Mouse (Mus musculus): ENCODE results near the gene Mfn1. TPM values are rescaled to one million over a fixed set of nuclear protein-coding genes. Genes with fewer than 3 reads are reported as not detected.
A peak's percentile ranks its signal among the peaks of the same experiment; 100 is the strongest.

The Mfn1 gene
- polyA plus RNA-seq, 1 experiment: 57.0 TPM

GRCm38 (mm10) chr3:32527181-32527580 lies 2.1 kb upstream of the Mfn1 start:
- no peak overlapping the region for H3K4me3 ChIP-seq (ENCODE audit: low read depth, low read length)
- no peaks in the 10 kb centered on the region; the same call in 1 of the 2 replicates for H3K36me3 ChIP-seq (ENCODE audit: control insufficient read depth, insufficient read depth, low read length, poor library complexity, severe bottlenecking)
- no peak overlapping the region for H3K27ac ChIP-seq (ENCODE audit: insufficient read depth, low read length)
- no peaks in the 10 kb centered on the region for H3K4me1 ChIP-seq (ENCODE audit: control insufficient read depth, insufficient read depth, low read length)
- H3K27me3 ChIP-seq (ENCODE audit: control insufficient read depth, insufficient read depth, low read length, poor library complexity, severe bottlenecking): no peaks in the 10 kb centered on the region
- H3K9me3 ChIP-seq (replicated peaks; ENCODE audit: control insufficient read depth, insufficient read depth, low read length, poor library complexity, severe bottlenecking): peaks cover 27% of the 10 kb centered on the region
- TF ChIP-seq CTCF (IDR thresholded peaks at IDR 0.05; ENCODE audit: low read depth, low read length) (no peak), POLR2A (IDR thresholded peaks at IDR 0.05; ENCODE audit: insufficient read depth, low read length) (no peak), EP300 (IDR thresholded peaks at IDR 0.05; ENCODE audit: insufficient read depth, low read depth, low read length) (no peak)
- H3K9ac ChIP-seq (ENCODE audit: low read depth, poor library complexity, severe bottlenecking): no peak overlapping the region

GRCm38 (mm10) chr3:32530041-32530440 lies 776 bp downstream of the Mfn1 start:
- Histone ChIP-seq H3K4me3 (ENCODE audit: low read depth, low read length) (peak overlapping the region; percentile 67), H3K27ac (ENCODE audit: insufficient read depth, low read length) (no peak overlapping the region), H3K9ac (ENCODE audit: low read depth, poor library complexity, severe bottlenecking) (peak overlapping the region; percentile 40; the same call in 1 of the 2 replicates), H3K9me3 (replicated peaks; ENCODE audit: control insufficient read depth, insufficient read depth, low read length, poor library complexity, severe bottlenecking) (peaks cover 21% of the 10 kb centered on the region), H3K27me3 (ENCODE audit: control insufficient read depth, insufficient read depth, low read length, poor library complexity, severe bottlenecking) (no peaks in the 10 kb centered on the region), H3K36me3 (ENCODE audit: control insufficient read depth, insufficient read depth, low read length, poor library complexity, severe bottlenecking) (peaks cover 4% of the 10 kb centered on the region; the same call in 1 of the 2 replicates), H3K4me1 (ENCODE audit: control insufficient read depth, insufficient read depth, low read length) (no peaks in the 10 kb centered on the region)
- no peak for TF ChIP-seq CTCF (IDR thresholded peaks at IDR 0.05; ENCODE audit: low read depth, low read length)
- TF ChIP-seq POLR2A (IDR thresholded peaks at IDR 0.05; ENCODE audit: insufficient read depth, low read length): no peak
- no peak for TF ChIP-seq EP300 (IDR thresholded peaks at IDR 0.05; ENCODE audit: insufficient read depth, low read depth, low read length)

DNA sequence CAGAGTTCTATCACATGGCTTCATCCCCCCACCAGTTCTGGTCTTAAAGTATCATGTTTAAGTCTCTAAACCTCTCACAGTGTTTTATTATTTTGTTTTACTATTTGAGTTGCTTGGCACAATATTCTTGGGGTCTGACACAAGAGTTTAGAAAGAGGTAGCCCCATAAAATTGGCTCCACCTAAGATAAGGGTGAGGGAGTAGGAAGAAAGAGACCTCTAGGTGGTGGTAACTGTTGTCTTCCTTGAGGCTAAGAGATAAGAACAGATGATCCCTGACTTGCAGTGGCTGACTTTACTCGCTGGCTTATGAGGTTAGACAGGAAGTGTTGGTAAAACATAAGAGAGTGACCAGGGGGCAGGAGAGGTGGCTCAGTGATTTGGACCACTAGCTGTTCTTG lies 6.4 kb downstream of the Mfn1 start:
- Histone ChIP-seq H3K36me3 (ENCODE audit: control insufficient read depth, insufficient read depth, low read length, poor library complexity, severe bottlenecking) (peaks cover 8% of the 10 kb centered on the region), H3K9ac (ENCODE audit: low read depth, poor library complexity, severe bottlenecking) (no peak overlapping the region), H3K4me1 (ENCODE audit: control insufficient read depth, insufficient read depth, low read length) (no peaks in the 10 kb centered on the region), H3K9me3 (replicated peaks; ENCODE audit: control insufficient read depth, insufficient read depth, low read length, poor library complexity, severe bottlenecking) (no peaks in the 10 kb centered on the region), H3K27ac (ENCODE audit: insufficient read depth, low read length) (no peak overlapping the region), H3K27me3 (ENCODE audit: control insufficient read depth, insufficient read depth, low read length, poor library complexity, severe bottlenecking) (no peaks in the 10 kb centered on the region), H3K4me3 (ENCODE audit: low read depth, low read length) (no peak overlapping the region)
- TF ChIP-seq EP300 (IDR thresholded peaks at IDR 0.05; ENCODE audit: insufficient read depth, low read depth, low read length): no peak
- TF ChIP-seq CTCF (IDR thresholded peaks at IDR 0.05; ENCODE audit: low read depth, low read length): no peak
- no peak for TF ChIP-seq POLR2A (IDR thresholded peaks at IDR 0.05; ENCODE audit: insufficient read depth, low read length)

DNA sequence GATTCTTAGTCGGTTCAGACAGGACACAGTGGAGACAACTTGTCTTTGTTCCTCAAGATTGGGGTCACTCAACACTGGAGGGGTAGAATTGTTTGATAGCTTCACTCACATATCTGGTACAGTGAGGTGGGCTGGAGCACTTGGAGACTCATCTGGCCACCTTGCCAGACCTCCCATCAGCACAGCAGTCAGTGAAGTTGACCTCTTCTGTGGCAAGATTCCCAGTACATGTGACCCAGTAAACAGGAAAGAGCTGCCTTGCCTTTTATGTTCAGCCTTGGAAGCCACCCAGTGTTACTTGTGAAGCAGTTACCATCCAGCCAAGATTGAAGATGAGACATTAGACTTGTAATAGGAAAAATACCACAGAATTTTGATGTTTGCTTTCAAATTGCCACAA lies 8.3 kb downstream of the Mfn1 start:
- TF ChIP-seq POLR2A (IDR thresholded peaks at IDR 0.05; ENCODE audit: insufficient read depth, low read length) (no peak), EP300 (IDR thresholded peaks at IDR 0.05; ENCODE audit: insufficient read depth, low read depth, low read length) (no peak), CTCF (IDR thresholded peaks at IDR 0.05; ENCODE audit: low read depth, low read length) (no peak)
- H3K4me1 ChIP-seq (ENCODE audit: control insufficient read depth, insufficient read depth, low read length): no peaks in the 10 kb centered on the region
- peaks cover 8% of the 10 kb centered on the region for H3K36me3 ChIP-seq (ENCODE audit: control insufficient read depth, insufficient read depth, low read length, poor library complexity, severe bottlenecking)
- H3K4me3 ChIP-seq (ENCODE audit: low read depth, low read length): no peak overlapping the region
- no peak overlapping the region for H3K27ac ChIP-seq (ENCODE audit: insufficient read depth, low read length)
- no peaks in the 10 kb centered on the region for H3K27me3 ChIP-seq (ENCODE audit: control insufficient read depth, insufficient read depth, low read length, poor library complexity, severe bottlenecking)
- no peak overlapping the region for H3K9ac ChIP-seq (ENCODE audit: low read depth, poor library complexity, severe bottlenecking)
- H3K9me3 ChIP-seq (replicated peaks; ENCODE audit: control insufficient read depth, insufficient read depth, low read length, poor library complexity, severe bottlenecking): no peaks in the 10 kb centered on the region

DNA sequence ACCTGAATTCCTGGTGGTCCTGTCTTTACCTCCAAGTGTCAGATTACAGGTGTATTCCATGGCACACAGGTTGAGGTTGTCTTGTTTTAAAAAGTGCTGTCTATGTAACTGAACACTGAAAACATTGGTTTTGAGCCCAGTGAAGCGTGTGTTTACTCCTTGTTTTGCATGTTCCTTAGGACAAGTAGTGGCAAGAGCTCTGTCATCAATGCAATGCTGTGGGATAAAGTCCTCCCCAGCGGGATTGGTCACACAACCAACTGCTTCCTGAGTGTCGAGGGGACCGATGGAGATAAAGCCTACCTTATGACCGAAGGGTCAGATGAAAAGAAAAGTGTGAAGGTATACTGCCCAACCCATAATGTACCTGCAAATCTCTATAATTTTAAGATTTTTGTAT lies 8.8 kb downstream of the Mfn1 start:
- Histone ChIP-seq H3K9ac (ENCODE audit: low read depth, poor library complexity, severe bottlenecking) (no peak overlapping the region), H3K4me1 (ENCODE audit: control insufficient read depth, insufficient read depth, low read length) (no peaks in the 10 kb centered on the region), H3K9me3 (replicated peaks; ENCODE audit: control insufficient read depth, insufficient read depth, low read length, poor library complexity, severe bottlenecking) (no peaks in the 10 kb centered on the region), H3K27ac (ENCODE audit: insufficient read depth, low read length) (no peak overlapping the region), H3K36me3 (ENCODE audit: control insufficient read depth, insufficient read depth, low read length, poor library complexity, severe bottlenecking) (peaks cover 8% of the 10 kb centered on the region), H3K27me3 (ENCODE audit: control insufficient read depth, insufficient read depth, low read length, poor library complexity, severe bottlenecking) (no peaks in the 10 kb centered on the region), H3K4me3 (ENCODE audit: low read depth, low read length) (no peak overlapping the region)
- TF ChIP-seq POLR2A (IDR thresholded peaks at IDR 0.05; ENCODE audit: insufficient read depth, low read length): no peak
- no peak for TF ChIP-seq EP300 (IDR thresholded peaks at IDR 0.05; ENCODE audit: insufficient read depth, low read depth, low read length)
- no peak for TF ChIP-seq CTCF (IDR thresholded peaks at IDR 0.05; ENCODE audit: low read depth, low read length)

DNA sequence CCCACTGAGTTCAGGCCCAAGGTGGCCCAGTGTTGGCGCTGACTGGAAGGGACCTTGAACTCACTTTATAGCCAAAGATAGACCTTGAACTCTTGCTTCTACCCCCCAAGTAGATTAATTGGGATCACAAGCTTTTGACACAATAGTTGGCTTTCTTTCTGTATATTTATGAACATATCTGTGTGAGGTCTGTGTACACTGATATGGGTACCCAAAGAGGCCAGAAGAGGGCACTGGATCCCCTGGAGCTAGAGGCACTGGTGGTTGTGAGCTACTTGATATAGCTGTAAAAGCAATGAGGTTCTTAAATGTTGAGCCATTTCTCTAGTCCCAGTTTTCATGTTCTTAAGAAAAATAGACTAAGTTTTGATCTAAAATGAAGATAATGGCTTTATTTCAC lies 23.8 kb downstream of the Mfn1 start:
- Histone ChIP-seq H3K27ac (ENCODE audit: insufficient read depth, low read length) (no peak overlapping the region), H3K36me3 (ENCODE audit: control insufficient read depth, insufficient read depth, low read length, poor library complexity, severe bottlenecking) (peaks cover 5% of the 10 kb centered on the region), H3K4me3 (ENCODE audit: low read depth, low read length) (no peak overlapping the region), H3K9ac (ENCODE audit: low read depth, poor library complexity, severe bottlenecking) (no peak overlapping the region), H3K27me3 (ENCODE audit: control insufficient read depth, insufficient read depth, low read length, poor library complexity, severe bottlenecking) (no peaks in the 10 kb centered on the region), H3K9me3 (replicated peaks; ENCODE audit: control insufficient read depth, insufficient read depth, low read length, poor library complexity, severe bottlenecking) (no peaks in the 10 kb centered on the region), H3K4me1 (ENCODE audit: control insufficient read depth, insufficient read depth, low read length) (no peaks in the 10 kb centered on the region)
- TF ChIP-seq POLR2A (IDR thresholded peaks at IDR 0.05; ENCODE audit: insufficient read depth, low read length) (no peak), CTCF (IDR thresholded peaks at IDR 0.05; ENCODE audit: low read depth, low read length) (peak; percentile 27), EP300 (IDR thresholded peaks at IDR 0.05; ENCODE audit: insufficient read depth, low read depth, low read length) (no peak)

All from ES-Bruce4 (cell line).